Mouse (Mus musculus) adrenal gland, adult 18-20 months (tissue): ENCODE results near the gene Rec114. TPM values are rescaled to one million over a fixed set of nuclear protein-coding genes. Genes with fewer than 3 reads are reported as not detected.

Experiments used
- total RNA-seq, 2 experiments: library from RNA; stranded (reverse); gene quantifications; 1 replicate in 1 of 2; 2 replicates in 1 of 2; pipeline ENCODE4 v1.2.3; 2021

Rec114 gene
- total RNA-seq, 2 experiments from 2014 or later, result 2.9 TPM; not detected in 1

Other genes with a start within 250 kb of the Rec114 start
- gene Cd276, start 188.5 kb downstream of the Rec114 start, total RNA-seq, result 1 to 10 TPM; 7.0 to 8.1 TPM
- gene Nptn, start 161.7 kb downstream of the Rec114 start, total RNA-seq, result 100 to 1,000 TPM; 154 to 157 TPM
- under 1 TPM; 0.53 to 0.83 TPM for gene Hcn4, start 79.4 kb upstream of the Rec114 start, total RNA-seq